Mouse (Mus musculus) 3134 (cell line): ENCODE measurements around the gene Tns4.
A peak's percentile ranks its signal among the peaks of the same experiment; 100 is the strongest.

Source experiments
- DNase-seq: peaks from one replicate; pipeline ENCODE4 v3.0.0-alpha.2; 2011; ENCODE audit warnings: low spot score; ENCODE audit not compliant: insufficient read length; ENCODE audit errors: extremely low read depth

Gene Tns4

DNA sequence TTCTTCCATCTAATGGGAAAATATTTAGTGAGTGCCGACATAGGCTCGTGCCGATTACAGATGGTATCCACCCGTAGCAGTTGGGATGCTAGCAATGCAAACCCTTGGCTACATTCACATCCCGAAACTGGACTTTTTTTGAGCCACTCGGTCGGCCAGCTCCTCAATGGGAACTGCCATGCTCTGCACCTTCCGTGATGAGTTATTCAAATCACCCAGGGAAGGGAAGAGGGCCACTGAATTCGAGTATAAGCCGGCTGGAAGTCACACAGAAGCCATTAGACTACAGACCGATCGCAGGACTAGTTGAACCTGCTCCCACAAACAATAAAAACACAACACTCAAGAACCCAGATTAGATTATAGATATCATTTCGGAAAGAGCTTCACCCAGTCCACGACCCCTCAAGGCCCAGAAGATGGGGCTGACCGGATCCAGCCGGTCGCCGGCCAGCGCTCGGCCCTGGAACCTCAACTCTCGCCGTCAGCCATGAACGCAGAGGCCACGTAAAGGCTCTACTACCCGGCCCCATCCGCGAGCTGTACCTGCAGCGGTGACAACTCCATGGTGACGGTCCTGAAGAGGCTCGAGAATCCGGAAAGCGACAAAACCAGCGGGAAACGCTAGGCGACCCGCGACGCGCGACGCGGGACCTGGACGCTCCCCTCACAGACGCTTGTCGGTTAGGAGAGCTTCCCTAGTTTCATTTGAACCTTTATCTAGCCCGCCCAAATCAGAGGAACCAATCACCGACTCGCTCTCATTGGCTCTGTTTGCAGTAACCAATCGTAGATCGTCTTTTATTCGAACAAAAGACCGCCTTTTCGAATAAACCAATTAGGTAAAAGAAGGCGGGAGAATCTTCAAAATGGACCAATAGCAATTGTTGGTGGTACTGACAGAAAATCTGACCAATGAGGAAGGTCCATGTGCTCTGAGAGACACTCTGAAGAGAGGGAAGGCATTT, 65.3 kb downstream of the Tns4 start, which contains the start of gene Top2a:
TSS of gene Top2a (minus strand) at position 690 of the 968 bp plus-strand sequence.
- peak; percentile 92 for DNase-seq

DNA sequence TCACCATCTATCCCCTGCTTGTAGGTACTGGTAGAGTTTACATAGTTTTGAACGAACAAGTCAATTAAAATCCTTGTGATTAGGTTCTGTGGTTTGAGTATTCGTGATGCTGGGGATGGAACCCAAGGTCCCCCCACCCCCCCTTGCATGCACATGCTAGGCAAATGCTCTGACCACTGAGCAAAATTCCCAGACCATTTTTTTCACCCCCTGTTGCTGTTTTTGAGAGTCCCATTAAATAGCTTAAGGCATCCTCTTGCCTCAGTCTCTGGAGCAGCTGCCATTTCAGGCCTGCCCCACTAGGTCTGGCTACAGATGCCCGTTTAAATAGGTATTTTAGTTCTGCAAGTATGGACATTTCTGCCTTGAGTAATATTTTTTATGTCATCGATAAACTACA, 66.0 kb downstream of the Tns4 start:
- no peak for DNase-seq

DNA sequence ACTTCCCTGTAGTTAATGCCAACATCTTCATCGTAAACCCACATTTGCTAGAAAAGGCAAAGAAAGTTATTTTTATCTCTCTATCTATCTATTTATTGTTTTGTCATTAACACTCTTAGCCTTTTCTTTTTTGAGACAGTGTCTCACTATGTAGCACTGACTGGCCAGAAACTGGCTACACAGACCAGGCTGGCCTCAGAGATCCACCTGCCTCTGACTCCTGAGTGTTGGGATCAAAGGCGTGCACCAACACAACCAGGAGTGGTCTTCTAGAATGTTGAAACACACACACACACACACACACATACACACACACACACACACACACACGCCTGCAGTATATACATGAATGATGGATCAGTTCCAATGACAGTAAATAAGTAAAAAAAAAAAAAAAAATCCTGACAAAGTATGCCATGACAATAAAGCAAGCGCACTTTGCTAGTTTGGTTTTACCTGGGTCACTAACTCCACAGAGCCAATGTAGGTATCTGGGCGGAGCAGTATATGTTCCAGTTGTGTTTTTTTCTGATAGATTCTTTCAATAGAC, 66.6 kb downstream of the Tns4 start:
- DNase-seq, result no peak

DNA sequence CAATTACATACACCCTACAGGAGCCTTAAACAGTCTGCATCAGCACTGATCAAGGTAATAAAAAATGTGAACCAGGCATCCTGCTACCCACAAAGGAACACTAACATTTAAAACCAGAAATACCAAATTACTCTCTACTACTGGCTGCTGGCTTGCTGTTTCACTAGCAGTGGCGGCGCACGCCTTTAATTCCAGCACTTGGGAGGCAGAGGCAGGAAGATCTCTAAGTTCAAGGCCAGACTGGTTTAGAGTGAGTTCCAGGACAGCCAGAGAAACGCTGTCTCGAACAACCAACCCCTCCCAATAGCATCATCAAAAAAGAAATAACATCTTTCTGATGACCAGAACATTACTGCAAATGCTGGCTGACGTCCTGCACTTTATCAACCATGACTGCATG, 69.3 kb downstream of the Tns4 start:
- no peak for DNase-seq
